In the genomic region with DNA sequence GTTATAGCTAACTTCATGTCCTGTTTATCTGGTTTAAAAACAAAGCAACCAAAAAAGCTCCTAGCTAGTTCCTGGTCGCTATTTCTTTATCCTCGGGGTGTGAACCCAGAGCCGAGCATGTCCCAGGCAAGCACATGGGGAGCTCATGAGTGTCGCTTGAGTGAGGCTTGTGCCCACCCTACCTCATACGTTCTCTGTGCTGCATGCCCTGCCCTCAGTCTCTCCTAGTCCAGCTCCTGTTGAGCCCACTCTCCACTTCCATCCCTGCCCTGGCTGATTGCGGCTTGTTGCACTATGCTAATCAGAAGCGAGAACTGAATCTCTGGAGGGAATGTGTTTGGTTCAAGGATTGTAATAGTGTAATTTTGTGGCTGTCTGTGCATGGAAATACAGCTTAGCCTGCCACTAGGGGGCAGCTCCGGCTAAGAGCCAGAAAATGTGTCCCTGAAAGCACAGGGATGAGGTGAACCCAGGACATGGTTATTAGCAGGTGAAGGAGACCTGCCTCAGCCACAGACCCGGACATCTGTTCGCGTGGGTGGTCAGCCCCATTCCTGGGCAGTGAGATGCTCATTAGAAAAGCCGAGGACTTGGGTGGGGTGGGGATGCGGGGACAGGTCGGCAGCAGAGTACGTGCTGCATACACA, we compare ENCODE assay signal across 8 mouse cellular contexts.
DNase-seq lines count a peak whose midpoint lies in the region; ATAC-seq lines count a peak whose summit lies in the region.

No protein-coding gene starts in this region.

- no peaks in the 10 kb centered on the region for H3K27me3 ChIP-seq in heart, embryonic 12.5 days (replicated peaks)
- no peaks in the 10 kb centered on the region for H3K27me3 ChIP-seq in forebrain, embryonic 16.5 days (replicated peaks; ENCODE audit: control insufficient read depth, insufficient read depth, low read length)
- no peaks in the 10 kb centered on the region for H3K27me3 ChIP-seq in hindbrain, embryonic 14.5 days (ENCODE audit: control insufficient read depth, insufficient read depth, low read length)
- H3K27me3 ChIP-seq in midbrain, embryonic 11.5 days (ENCODE audit: control insufficient read depth, insufficient read depth, low read length) = no peaks in the 10 kb centered on the region

- DNase-seq in heart, adult 18-20 months = peak; percentile 55 to 87
- DNase-seq in hindbrain, embryonic 14.5 days (ENCODE audit: low spot score) = peak; percentile 79
- peak; percentile 60 to 74 for DNase-seq in layer of hippocampus, postnatal 36 days
- DNase-seq in midbrain, embryonic 11.5 days (ENCODE audit: low spot score, missing footprints) = peak; percentile 89
- peak; percentile 18 for DNase-seq in spleen, adult 12 weeks (ENCODE audit: low spot score)

- no peaks in the 10 kb centered on the region for H3K36me3 ChIP-seq in heart, embryonic 12.5 days
- no peaks in the 10 kb centered on the region for H3K36me3 ChIP-seq in forebrain, embryonic 16.5 days (ENCODE audit: control insufficient read depth, insufficient read depth)
- no peaks in the 10 kb centered on the region for H3K36me3 ChIP-seq in hindbrain, embryonic 14.5 days (replicated peaks; ENCODE audit: control insufficient read depth, insufficient read depth)
- no peaks in the 10 kb centered on the region for H3K36me3 ChIP-seq in midbrain, embryonic 11.5 days (ENCODE audit: control insufficient read depth, insufficient read depth, low read length)

- ATAC-seq in heart, embryonic 12.5 days (ENCODE audit: insufficient number of reproducible peaks, low FRiP score) = no peak
- peak; percentile 41 for ATAC-seq in cerebellum, adult (ENCODE audit: insufficient number of reproducible peaks, low FRiP score, low TSS enrichment)
- peak; percentile 66 for ATAC-seq in forebrain, embryonic 16.5 days
- peak; percentile 57; the same call in 1 of the 2 replicates for ATAC-seq in hindbrain, embryonic 14.5 days (ENCODE audit: low FRiP score)
- ATAC-seq in midbrain, embryonic 11.5 days (ENCODE audit: low FRiP score) = peak; percentile 33; the same call in 1 of the 2 replicates

- no peak overlapping the region for H3K27ac ChIP-seq in heart, embryonic 12.5 days (ENCODE audit: poor library complexity, severe bottlenecking)
- H3K27ac ChIP-seq in forebrain, embryonic 16.5 days (ENCODE audit: low read length) = no peak overlapping the region
- no peak overlapping the region for H3K27ac ChIP-seq in hindbrain, embryonic 14.5 days
- H3K27ac ChIP-seq in midbrain, embryonic 11.5 days (ENCODE audit: low read depth, low read length) = no peak overlapping the region

- H3K9me3 ChIP-seq in heart, embryonic 12.5 days (replicated peaks) = no peaks in the 10 kb centered on the region
- no peaks in the 10 kb centered on the region for H3K9me3 ChIP-seq in forebrain, embryonic 16.5 days (ENCODE audit: control insufficient read depth, low read length)
- H3K9me3 ChIP-seq in hindbrain, embryonic 14.5 days (ENCODE audit: control insufficient read depth, low read length) = no peaks in the 10 kb centered on the region
- no peaks in the 10 kb centered on the region for H3K9me3 ChIP-seq in midbrain, embryonic 11.5 days (ENCODE audit: control insufficient read depth, low read length)

- H3K4me3 ChIP-seq in heart, embryonic 12.5 days = no peak overlapping the region
- no peak overlapping the region for H3K4me3 ChIP-seq in forebrain, embryonic 16.5 days (replicated peaks; ENCODE audit: low read length)
- no peak overlapping the region for H3K4me3 ChIP-seq in hindbrain, embryonic 14.5 days (replicated peaks; ENCODE audit: low read length)
- H3K4me3 ChIP-seq in midbrain, embryonic 11.5 days (ENCODE audit: low read depth, low read length) = no peak overlapping the region

- peaks cover 10% of the 10 kb centered on the region for H3K4me1 ChIP-seq in heart, embryonic 12.5 days (replicated peaks)
- 0 out of 2 replicates have a peak, but pooled peaks cover 3% of the 10 kb centered on the region for H3K4me1 ChIP-seq in forebrain, embryonic 16.5 days (replicated peaks; ENCODE audit: control insufficient read depth, insufficient read depth, low read length)
- 0 out of 2 replicates have a peak, but pooled peaks cover 4% of the 10 kb centered on the region for H3K4me1 ChIP-seq in hindbrain, embryonic 14.5 days (replicated peaks; ENCODE audit: control insufficient read depth, insufficient read depth, low read length)
- no peaks in the 10 kb centered on the region for H3K4me1 ChIP-seq in midbrain, embryonic 11.5 days (ENCODE audit: control insufficient read depth, insufficient read depth, low read length)

- no peak overlapping the region for H3K9ac ChIP-seq in heart, embryonic 12.5 days
- H3K9ac ChIP-seq in forebrain, embryonic 16.5 days (replicated peaks; ENCODE audit: low read depth, low read length) = no peak overlapping the region
- no peak overlapping the region for H3K9ac ChIP-seq in hindbrain, embryonic 14.5 days
- H3K9ac ChIP-seq in midbrain, embryonic 11.5 days (ENCODE audit: low read length) = no peak overlapping the region

- H3K4me2 ChIP-seq in heart, embryonic 12.5 days = no peak overlapping the region
- no peak overlapping the region for H3K4me2 ChIP-seq in forebrain, embryonic 16.5 days (ENCODE audit: low read length)
- H3K4me2 ChIP-seq in hindbrain, embryonic 14.5 days (replicated peaks) = no peak overlapping the region
- no peak overlapping the region for H3K4me2 ChIP-seq in midbrain, embryonic 11.5 days

- WGBS in heart, embryonic 12.5 days = 55% methylated on average over 15 of the region's 15 CpGs
- whole genome bisulfite sequencing in forebrain, embryonic 16.5 days = 65% methylated on average over 15 of the region's 15 CpGs
- WGBS in hindbrain, embryonic 14.5 days = 67% methylated on average over 15 of the region's 15 CpGs
- 63% methylated on average over 15 of the region's 15 CpGs for WGBS in midbrain, embryonic 11.5 days

Comparison
In these comparisons a context has a peak if more than half of its experiments do, and no peak if none do; other contexts are left out.
1. DNase-seq: peak in every context shown above with its lines; median percentile 89 in midbrain, embryonic 11.5 days; 79 in hindbrain, embryonic 14.5 days; 71 in heart, adult 18-20 months; 67 in layer of hippocampus, postnatal 36 days; 18 in spleen, adult 12 weeks.